Mouse (Mus musculus) erythroblast, embryonic 14.5 days (primary cell): Measurements from ENCODE around the gene Ush1c. TPM values are rescaled to one million over a fixed set of nuclear protein-coding genes. Genes with fewer than 3 reads are reported as not detected.

Source experiments
- H3K27me3 ChIP-seq: 2 replicates; pipeline ENCODE4 v1.6.1; 2012; ENCODE audit warnings: inconsistent platforms; ENCODE audit not compliant: control insufficient read depth
- H3K36me3 ChIP-seq: 2 replicates; pipeline ENCODE4 v1.6.1; 2012; ENCODE audit warnings: mild to moderate bottlenecking, inconsistent platforms; ENCODE audit not compliant: control insufficient read depth
- H3K4me1 ChIP-seq: 2 replicates; pipeline ENCODE4 v1.6.1; 2012; ENCODE audit warnings: inconsistent platforms; ENCODE audit not compliant: control insufficient read depth
- H3K4me3 ChIP-seq: replicated peaks from 2 replicates; pipeline ENCODE3; 2012; ENCODE audit warnings: moderate library complexity, mild to moderate bottlenecking, inconsistent platforms
- H3K9me3 ChIP-seq: 2 replicates; pipeline ENCODE4 v1.6.1; 2012; ENCODE audit warnings: low read length, inconsistent platforms, mixed read lengths; ENCODE audit not compliant: control insufficient read depth
- GATA1 ChIP-seq: IDR thresholded peaks from 2 replicates; pipeline ENCODE4 v1.6.1; 2012; ENCODE audit warnings: low read length, inconsistent platforms, mixed read lengths
- TAL1 ChIP-seq: IDR thresholded peaks from 3 replicates; pipeline ENCODE4 v1.6.1; 2012; ENCODE audit warnings: low read length, inconsistent platforms, mixed read lengths
- polyA plus RNA-seq: library from polyadenylated mRNA; stranded (reverse); fragments of >175 nt; gene quantifications from 2 replicates; pipeline ENCODE4 v1.2.3, GENCODE M21; 2012

The Ush1c gene
- polyA plus RNA-seq = not detected in 2 replicates

DNA sequence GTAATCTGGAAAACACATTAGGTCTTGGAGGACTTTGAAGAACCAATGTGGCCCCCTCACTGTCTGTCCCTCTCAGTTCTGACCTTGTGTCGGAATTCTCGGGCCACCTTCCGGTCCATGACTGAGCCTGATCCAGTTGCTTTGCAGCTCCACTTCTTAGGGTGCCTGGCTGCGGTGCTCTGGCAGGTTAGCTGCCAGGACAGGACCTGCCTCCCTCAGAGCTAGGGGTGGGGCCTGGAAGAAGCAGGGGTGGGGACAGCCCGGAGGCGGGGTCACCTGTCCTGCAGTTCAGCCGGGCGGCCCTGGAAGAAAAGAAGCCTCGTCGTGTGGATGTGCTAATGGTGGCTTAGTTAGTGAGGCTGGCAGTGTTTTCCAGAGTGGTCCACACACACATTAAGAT lies at the start of gene Ush1c:
TSS of gene Ush1c (minus strand) at position 158 of the 400 bp plus-strand sequence.
- Histone ChIP-seq H3K36me3 (no peaks in the 10 kb centered on the region), H3K27me3 (no peaks in the 10 kb centered on the region), H3K9me3 (no peaks in the 10 kb centered on the region), H3K4me3 (no peak within 1 kb of the TSS), H3K4me1 (no peaks in the 10 kb centered on the region)
- no peak for TF ChIP-seq GATA1
- TF ChIP-seq TAL1 = no peak

DNA sequence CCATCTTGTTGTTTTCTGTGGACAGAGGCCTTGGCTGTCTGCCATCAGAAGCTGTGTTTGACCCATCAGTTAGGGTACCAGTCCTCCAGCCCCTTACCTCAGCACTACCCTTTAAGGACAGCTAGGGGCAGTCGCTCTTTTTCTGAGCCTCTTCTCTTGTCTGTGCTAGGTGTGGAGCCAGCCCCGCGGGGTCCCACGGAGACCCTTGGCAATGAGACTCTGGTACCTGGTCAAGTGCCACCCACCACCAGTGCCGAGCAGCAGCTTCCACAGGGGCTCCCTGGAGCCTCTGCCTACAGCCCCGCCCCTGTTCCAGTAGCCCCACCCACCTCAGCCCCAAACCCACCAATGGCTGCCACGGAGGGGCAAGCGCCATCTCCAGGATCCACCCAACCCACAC lies 48.7 kb upstream of the Ush1c start:
- Histone ChIP-seq H3K4me1 (no peaks in the 10 kb centered on the region), H3K9me3 (no peaks in the 10 kb centered on the region), H3K27me3 (no peaks in the 10 kb centered on the region), H3K36me3 (no peaks in the 10 kb centered on the region), H3K4me3 (no peak overlapping the region)
- no peak for TF ChIP-seq GATA1

- Histone ChIP-seq H3K4me3 (no peak overlapping the region), H3K9me3 (no peaks in the 10 kb centered on the region), H3K27me3 (no peaks in the 10 kb centered on the region), H3K36me3 (no peaks in the 10 kb centered on the region), H3K4me1 (no peaks in the 10 kb centered on the region)
- no peak for TF ChIP-seq GATA1
- TF ChIP-seq TAL1 = no peak
These were observed 48.1 kb upstream of the Ush1c start for GRCm38 (mm10) chr7:46286391-46286790.

GRCm38 (mm10) chr7:46285161-46285839 lies 47.0 kb upstream of the Ush1c start:
- no peaks in the 10 kb centered on the region for H3K9me3 ChIP-seq
- H3K36me3 ChIP-seq = no peaks in the 10 kb centered on the region
- no peaks in the 10 kb centered on the region for H3K27me3 ChIP-seq
- TF ChIP-seq TAL1 (no peak), GATA1 (no peak)
- no peaks in the 10 kb centered on the region for H3K4me1 ChIP-seq
- H3K4me3 ChIP-seq = no peak overlapping the region

DNA sequence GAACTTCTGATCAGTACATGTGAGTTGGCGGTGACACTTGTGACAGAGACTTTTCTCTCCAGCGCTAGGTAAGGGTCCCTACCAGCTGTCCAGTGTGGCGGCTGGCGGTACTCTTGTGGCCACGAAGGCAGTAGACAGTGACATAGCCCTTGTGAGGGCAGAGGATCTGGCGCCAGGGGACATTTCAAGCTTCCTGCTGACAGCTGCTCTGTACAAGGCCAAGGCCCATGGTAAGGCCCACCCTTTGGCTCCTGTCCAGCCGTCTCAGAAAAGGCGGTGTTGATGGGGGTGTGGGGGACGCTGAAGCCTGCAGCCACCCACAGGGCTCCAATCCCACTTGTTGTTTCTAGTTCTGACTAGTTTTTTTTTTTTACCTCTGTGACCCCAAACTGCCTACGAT lies 45.4 kb upstream of the Ush1c start:
- no peaks in the 10 kb centered on the region for H3K36me3 ChIP-seq
- no peak overlapping the region for H3K4me3 ChIP-seq
- no peaks in the 10 kb centered on the region for H3K9me3 ChIP-seq
- H3K27me3 ChIP-seq = no peaks in the 10 kb centered on the region
- H3K4me1 ChIP-seq = no peaks in the 10 kb centered on the region
- TF ChIP-seq GATA1 (no peak), TAL1 (no peak)

- Histone ChIP-seq H3K9me3 (no peaks in the 10 kb centered on the region), H3K36me3 (no peaks in the 10 kb centered on the region), H3K4me3 (no peak overlapping the region), H3K27me3 (no peaks in the 10 kb centered on the region), H3K4me1 (no peaks in the 10 kb centered on the region)
- TF ChIP-seq GATA1 (no peak), TAL1 (no peak)
These were observed 44.0 kb upstream of the Ush1c start for GRCm38 (mm10) chr7:46282276-46282675.

DNA sequence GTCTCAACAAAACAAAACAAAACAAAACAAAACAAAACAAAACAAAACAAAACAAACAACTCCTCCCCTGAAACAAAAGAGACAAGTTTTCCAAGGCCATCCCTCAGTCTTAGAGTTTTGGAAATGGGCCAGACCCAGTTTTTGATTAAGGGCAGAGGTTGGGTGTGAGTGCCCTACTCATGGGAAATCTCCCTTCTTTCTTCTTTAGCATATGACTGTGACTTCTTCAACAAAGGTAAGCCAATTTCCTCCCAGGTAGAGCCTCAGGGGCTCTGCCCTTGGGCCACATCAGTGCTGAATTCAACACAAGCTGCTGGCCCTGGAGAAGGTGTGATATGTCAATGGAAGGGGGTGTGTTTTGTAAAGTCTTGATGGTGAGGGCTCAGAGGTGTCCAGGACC lies 42.6 kb upstream of the Ush1c start:
- no peaks in the 10 kb centered on the region for H3K36me3 ChIP-seq
- H3K4me3 ChIP-seq = no peak overlapping the region
- H3K4me1 ChIP-seq = no peaks in the 10 kb centered on the region
- H3K27me3 ChIP-seq = no peaks in the 10 kb centered on the region
- H3K9me3 ChIP-seq = no peaks in the 10 kb centered on the region
- TF ChIP-seq GATA1 (no peak), TAL1 (no peak)

GRCm38 (mm10) chr7:46279946-46280345 lies 41.6 kb upstream of the Ush1c start:
- Histone ChIP-seq H3K9me3 (no peaks in the 10 kb centered on the region), H3K4me1 (no peaks in the 10 kb centered on the region), H3K36me3 (no peaks in the 10 kb centered on the region), H3K27me3 (no peaks in the 10 kb centered on the region), H3K4me3 (no peak overlapping the region)
- TF ChIP-seq TAL1 (no peak), GATA1 (no peak)

DNA sequence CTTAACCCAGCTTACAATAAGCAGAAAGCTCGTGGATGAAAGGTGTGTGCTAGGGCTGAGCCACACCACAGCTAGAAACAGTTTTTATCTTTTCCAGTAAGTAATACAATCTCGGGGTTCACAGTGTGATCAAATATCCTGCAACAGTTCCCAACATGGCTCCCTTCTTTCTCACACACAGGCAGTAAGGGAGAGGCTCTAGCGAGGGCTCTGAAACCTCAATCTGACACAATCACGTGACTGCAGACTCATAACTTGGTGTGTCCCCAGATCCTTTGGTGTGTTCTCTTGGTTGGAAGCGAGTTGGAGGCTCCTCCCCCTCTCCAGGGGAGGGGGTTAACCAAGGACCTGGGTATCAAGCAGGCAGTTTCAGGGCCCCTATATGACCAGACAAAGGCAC lies 37.9 kb upstream of the Ush1c start:
- no peaks in the 10 kb centered on the region for H3K36me3 ChIP-seq
- TF ChIP-seq TAL1 = no peak
- no peak for TF ChIP-seq GATA1
- no peaks in the 10 kb centered on the region for H3K4me1 ChIP-seq
- H3K9me3 ChIP-seq = no peaks in the 10 kb centered on the region
- H3K27me3 ChIP-seq = no peaks in the 10 kb centered on the region
- no peak overlapping the region for H3K4me3 ChIP-seq

- TF ChIP-seq TAL1 (no peak), GATA1 (no peak)
- Histone ChIP-seq H3K4me3 (no peak overlapping the region), H3K36me3 (no peaks in the 10 kb centered on the region), H3K4me1 (no peaks in the 10 kb centered on the region), H3K9me3 (no peaks in the 10 kb centered on the region), H3K27me3 (no peaks in the 10 kb centered on the region)
These were observed 13.5 kb upstream of the Ush1c start for GRCm38 (mm10) chr7:46251841-46252240.
